Mouse (Mus musculus): Measurements from ENCODE around the gene Gm10638. TPM values are rescaled to one million over a fixed set of nuclear protein-coding genes. Genes with fewer than 3 reads are reported as not detected.

Gm10638 gene
- total RNA-seq, 2 experiments from 2014 or later = not detected

GRCm38 (mm10) chr8:86769945-86770715 lies 24.6 kb downstream of the Gm10638 start:
- no peak for ATAC-seq (replicated peaks; ENCODE audit: low FRiP score, poor library complexity, severe bottlenecking)

DNA sequence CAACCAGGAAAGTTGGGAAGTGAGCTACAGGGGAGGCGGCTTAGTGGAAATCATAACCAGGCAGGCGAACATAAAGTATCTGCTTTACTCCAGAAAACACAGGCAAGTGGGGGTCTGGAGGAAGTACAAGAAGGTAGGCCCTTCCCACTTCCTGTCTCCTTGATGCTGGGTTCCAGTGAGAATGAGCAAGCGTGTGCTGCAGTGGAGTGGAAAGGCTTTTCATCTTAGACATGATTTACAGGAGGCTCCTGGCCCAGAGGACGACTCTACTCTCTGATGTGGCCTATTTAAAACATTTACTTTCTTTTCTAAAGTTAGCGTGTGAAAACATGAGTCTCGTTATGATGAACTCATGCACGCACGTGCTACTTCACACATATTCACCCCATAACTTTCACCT lies 33.7 kb downstream of the Gm10638 start:
- ATAC-seq (replicated peaks; ENCODE audit: low FRiP score, poor library complexity, severe bottlenecking) = no peak

GRCm38 (mm10) chr8:86781094-86781493 lies 35.6 kb downstream of the Gm10638 start:
- no peak for ATAC-seq (replicated peaks; ENCODE audit: low FRiP score, poor library complexity, severe bottlenecking)

DNA sequence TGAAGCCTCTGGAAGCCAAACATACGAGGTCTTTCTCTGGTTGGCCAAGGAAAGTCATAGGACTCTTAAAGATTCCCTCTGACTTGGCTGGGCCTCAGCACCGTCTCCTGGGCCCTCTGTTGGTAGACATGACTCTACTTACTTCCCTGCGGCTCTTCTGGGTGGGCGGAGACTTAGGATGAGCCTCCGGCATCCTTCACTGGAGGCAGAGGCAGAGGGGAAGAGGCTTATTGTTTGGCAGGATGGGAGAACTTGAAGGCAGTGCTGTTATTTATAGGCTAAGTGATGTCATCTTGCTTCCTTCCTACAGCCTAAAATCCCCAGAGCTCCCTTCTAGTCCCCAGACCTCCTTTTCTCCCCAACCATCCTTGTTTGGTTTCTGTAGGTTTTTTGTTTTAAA lies 41.0 kb downstream of the Gm10638 start:
- ATAC-seq (replicated peaks; ENCODE audit: low FRiP score, poor library complexity, severe bottlenecking) = no peak

DNA sequence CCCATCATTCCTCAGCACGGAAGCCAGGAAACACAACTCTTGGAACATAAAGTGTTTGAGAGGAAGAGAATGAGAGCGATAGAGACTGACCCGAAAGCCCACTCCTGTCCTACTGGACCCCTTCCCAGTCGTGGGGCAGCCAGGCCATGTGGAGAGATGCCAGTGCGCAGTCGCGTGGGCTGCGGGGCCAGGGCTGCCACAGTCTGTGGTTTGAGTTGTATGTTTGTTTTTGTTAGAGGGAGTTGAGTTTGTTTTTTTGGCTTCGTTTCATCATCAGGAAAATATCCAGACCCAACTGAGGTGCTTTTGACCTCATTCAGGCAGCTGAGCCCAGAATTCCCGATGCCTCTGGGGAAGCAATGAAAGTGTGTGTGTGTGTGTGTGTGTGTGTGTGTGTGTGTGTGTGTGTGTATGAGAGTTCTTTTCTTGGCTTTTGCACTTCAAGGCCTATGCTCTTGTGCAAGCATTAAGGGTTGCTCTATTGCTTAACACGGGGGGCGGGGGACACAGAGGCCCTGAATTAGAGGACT lies 42.5 kb downstream of the Gm10638 start:
- ATAC-seq (replicated peaks; ENCODE audit: low FRiP score, poor library complexity, severe bottlenecking) = no peak

- ATAC-seq (replicated peaks; ENCODE audit: low FRiP score, poor library complexity, severe bottlenecking) = no peak
Observed at GRCm38 (mm10) chr8:86789576-86789975, 44.1 kb downstream of the Gm10638 start.

- no peak for ATAC-seq (replicated peaks; ENCODE audit: low FRiP score, poor library complexity, severe bottlenecking)
Observed at GRCm38 (mm10) chr8:86791542-86791941, 46.0 kb downstream of the Gm10638 start.

- no peak for ATAC-seq (replicated peaks; ENCODE audit: low FRiP score, poor library complexity, severe bottlenecking)
Observed at GRCm38 (mm10) chr8:86794716-86795115, 49.2 kb downstream of the Gm10638 start.

Other genes with a start within 250 kb of the Gm10638 start
- not detected in 2 replicates for gene Abcc12, start 165.0 kb upstream of the Gm10638 start, total RNA-seq (2015; ENCODE audit: low replicate concordance)
- gene Abcc12, start 165.0 kb upstream of the Gm10638 start, total RNA-seq (2017; ENCODE audit: low replicate concordance) = not detected in 2 replicates
- 8.3 and 18.8 TPM in 2 replicates for gene Lonp2, start 121.7 kb upstream of the Gm10638 start, total RNA-seq (2015; ENCODE audit: low replicate concordance)
- 15.8 and 22.2 TPM in 2 replicates for gene Lonp2, start 121.7 kb upstream of the Gm10638 start, total RNA-seq (2017; ENCODE audit: low replicate concordance)
- gene Siah1a, start 235 bp downstream of the Gm10638 start, total RNA-seq (2015; ENCODE audit: low replicate concordance) = 21.1 and 34.4 TPM in 2 replicates
- 32.7 and 42.7 TPM in 2 replicates for gene Siah1a, start 235 bp downstream of the Gm10638 start, total RNA-seq (2017; ENCODE audit: low replicate concordance)
- gene N4bp1, start 139.6 kb downstream of the Gm10638 start, total RNA-seq (2015; ENCODE audit: low replicate concordance) = 5.0 and 10.7 TPM in 2 replicates
- gene N4bp1, start 139.6 kb downstream of the Gm10638 start, total RNA-seq (2017; ENCODE audit: low replicate concordance) = 6.0 and 8.4 TPM in 2 replicates

Data from erythroblast, adult 5-6 weeks (primary cell).